Mouse (Mus musculus) bone marrow macrophage, adult 2 months (primary cell): ENCODE data around the gene Slc25a17. TPM values are rescaled to one million over a fixed set of nuclear protein-coding genes. Genes with fewer than 3 reads are reported as not detected.

ENCODE experiments used
- H3K27ac ChIP-seq: 2 replicates; pipeline ENCODE4 v1.5.1; 2012; ENCODE audit warnings: low read depth, low read length; ENCODE audit not compliant: insufficient read depth
- H3K4me1 ChIP-seq: 2 replicates; pipeline ENCODE4 v1.6.1; 2012; ENCODE audit warnings: low read length; ENCODE audit not compliant: control insufficient read depth, insufficient read depth
- H3K4me3 ChIP-seq: 2 replicates; pipeline ENCODE4 v1.5.1; 2012; ENCODE audit warnings: mild to moderate bottlenecking, low read length, moderate library complexity; ENCODE audit not compliant: insufficient read depth
- CTCF ChIP-seq: IDR thresholded peaks from 2 replicates; pipeline ENCODE4 v1.5.1; 2012; ENCODE audit warnings: low read depth, mild to moderate bottlenecking, low read length, moderate library complexity
- POLR2A ChIP-seq: IDR thresholded peaks from 2 replicates; pipeline ENCODE4 v1.6.1; 2012; ENCODE audit warnings: mild to moderate bottlenecking, low read depth, low read length, borderline replicate concordance
- polyA plus RNA-seq: library from polyadenylated mRNA; stranded (reverse); fragments of >200 nt; gene quantifications from 2 replicates; pipeline ENCODE4 v1.2.4, GENCODE M21; 2012; ENCODE audit not compliant: missing spikeins, insufficient read depth, insufficient read length

Slc25a17 gene
- polyA plus RNA-seq, 1 experiment, result 38.0 TPM

- H3K4me1 ChIP-seq, result peaks cover 13% of the 10 kb centered on the region
- no peak overlapping the region for H3K4me3 ChIP-seq
- TF ChIP-seq CTCF (no peak), POLR2A (no peak)
- H3K27ac ChIP-seq, result no peak overlapping the region
Measured at GRCm38 (mm10) chr15:81306501-81306900, 54.1 kb downstream of the Slc25a17 start.

GRCm38 (mm10) chr15:81305035-81305434, 55.6 kb downstream of the Slc25a17 start:
- no peak for TF ChIP-seq CTCF
- no peak for TF ChIP-seq POLR2A
- Histone ChIP-seq H3K27ac (no peak overlapping the region), H3K4me1 (peaks cover 21% of the 10 kb centered on the region), H3K4me3 (no peak overlapping the region)

GRCm38 (mm10) chr15:81304006-81304405, 56.6 kb downstream of the Slc25a17 start:
- Histone ChIP-seq H3K27ac (no peak overlapping the region), H3K4me3 (no peak overlapping the region), H3K4me1 (peaks cover 21% of the 10 kb centered on the region)
- no peak for TF ChIP-seq POLR2A
- no peak for TF ChIP-seq CTCF

GRCm38 (mm10) chr15:81302151-81302808, 58.3 kb downstream of the Slc25a17 start:
- TF ChIP-seq CTCF, result no peak
- Histone ChIP-seq H3K27ac (no peak overlapping the region), H3K4me3 (no peak overlapping the region), H3K4me1 (peaks cover 30% of the 10 kb centered on the region)

- Histone ChIP-seq H3K4me3 (no peak overlapping the region), H3K4me1 (peaks cover 31% of the 10 kb centered on the region), H3K27ac (no peak overlapping the region)
- TF ChIP-seq POLR2A (no peak), CTCF (no peak)
Measured at GRCm38 (mm10) chr15:81301193-81302070, 59.2 kb downstream of the Slc25a17 start.

- no peak for TF ChIP-seq POLR2A
- no peak for TF ChIP-seq CTCF
Measured at GRCm38 (mm10) chr15:81300520-81301069, 60.0 kb downstream of the Slc25a17 start.

GRCm38 (mm10) chr15:81299549-81299948, 61.1 kb downstream of the Slc25a17 start:
- peaks cover 31% of the 10 kb centered on the region for H3K4me1 ChIP-seq
- H3K4me3 ChIP-seq, result no peak overlapping the region
- H3K27ac ChIP-seq, result no peak overlapping the region
- TF ChIP-seq POLR2A (no peak), CTCF (no peak)

More at GRCm38 (mm10) chr15:81300520-81301069, 60.0 kb downstream of the Slc25a17 start:
- Histone ChIP-seq H3K4me1 (peaks cover 31% of the 10 kb centered on the region), H3K4me3 (no peak overlapping the region), H3K27ac (no peak overlapping the region)

GRCm38 (mm10) chr15:81298213-81298612, 62.4 kb downstream of the Slc25a17 start:
- TF ChIP-seq CTCF, result no peak
- no peak for TF ChIP-seq POLR2A
- Histone ChIP-seq H3K27ac (no peak overlapping the region), H3K4me1 (peaks cover 26% of the 10 kb centered on the region), H3K4me3 (no peak overlapping the region)

- no peak overlapping the region for H3K4me3 ChIP-seq
- no peak overlapping the region for H3K27ac ChIP-seq
- no peak for TF ChIP-seq CTCF
- TF ChIP-seq POLR2A, result no peak
- H3K4me1 ChIP-seq, result peaks cover 22% of the 10 kb centered on the region
Measured at GRCm38 (mm10) chr15:81297543-81297942, 63.1 kb downstream of the Slc25a17 start.

GRCm38 (mm10) chr15:81294897-81295296, 65.7 kb downstream of the Slc25a17 start:
- H3K27ac ChIP-seq, result no peak overlapping the region
- TF ChIP-seq CTCF, result no peak
- TF ChIP-seq POLR2A, result no peak

More at GRCm38 (mm10) chr15:81294897-81295296, 65.7 kb downstream of the Slc25a17 start:
- Histone ChIP-seq H3K4me3 (no peak overlapping the region), H3K4me1 (peaks cover 10% of the 10 kb centered on the region)
